Comparison of ENCODE assay signal across 16 mouse cellular contexts in the genomic region with DNA sequence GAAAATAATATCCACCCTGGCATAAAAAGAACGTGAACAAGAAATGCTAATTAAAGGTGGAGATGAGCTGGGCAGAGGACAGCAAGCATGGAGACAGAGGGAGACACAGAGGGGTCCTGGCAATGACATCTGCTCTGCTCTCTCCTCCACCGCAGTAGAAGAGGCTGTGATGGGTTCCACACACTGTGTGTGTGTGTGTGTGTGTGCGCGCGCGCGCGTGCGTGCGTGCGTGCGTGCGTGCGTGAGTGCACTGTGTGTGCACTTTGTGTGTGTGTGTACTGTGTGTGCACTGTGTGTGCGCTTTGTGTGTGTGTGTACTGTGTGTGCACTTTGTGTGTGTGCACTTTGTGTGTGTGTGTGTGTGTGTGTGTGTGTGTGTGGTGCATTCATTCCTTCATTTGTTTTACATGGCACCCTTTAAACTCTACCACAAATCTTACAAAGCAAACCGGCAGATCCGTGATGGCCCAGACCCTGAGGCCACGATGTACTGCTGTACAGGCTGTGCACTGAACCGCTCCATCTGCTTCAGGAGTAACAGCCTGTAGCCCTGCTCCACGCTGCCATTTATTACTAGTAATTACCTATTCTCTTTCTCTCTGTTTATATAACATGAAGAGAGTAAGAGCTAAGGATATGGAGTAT. TPM values are rescaled to one million over a fixed set of nuclear protein-coding genes. Genes with fewer than 3 reads are reported as not detected.
DNase-seq lines count a peak whose midpoint lies in the region; ATAC-seq and TF ChIP-seq lines count a peak whose summit lies in the region.
"Had no signal": no experiment of that assay in that cellular context is flagged by ENCODE, and none has a peak within 500 bp of the region (broad histone marks: within the 10 kb centered on the region; RNA-seq: fewer than 3 reads in every experiment).

No protein-coding gene starts in this region.

- no peak for ATAC-seq in forebrain, embryonic 12.5 days (ENCODE audit: low FRiP score)
- peak; percentile 40 for ATAC-seq in hindbrain, embryonic 16.5 days
- no peak; the same call in 1 of the 2 replicates for ATAC-seq in neural tube, embryonic 11.5 days (ENCODE audit: insufficient read depth, low FRiP score, low TSS enrichment)
- ATAC-seq in heart, embryonic 12.5 days (ENCODE audit: insufficient number of reproducible peaks, low FRiP score), result no peak

- no peaks in the 10 kb centered on the region for H3K9me3 ChIP-seq in forebrain, embryonic 12.5 days
- H3K9me3 ChIP-seq in hindbrain, embryonic 16.5 days (ENCODE audit: control insufficient read depth, low read length), result no peaks in the 10 kb centered on the region
- no peaks in the 10 kb centered on the region for H3K9me3 ChIP-seq in neural tube, embryonic 11.5 days (ENCODE audit: control insufficient read depth, low read length)
- H3K9me3 ChIP-seq in heart, embryonic 12.5 days (replicated peaks), result no peaks in the 10 kb centered on the region
- H3K9me3 ChIP-seq: embryonic facial prominence, embryonic 15.5 days; liver, embryonic 13.5 days had no signal

- DNase-seq in cerebellum, postnatal 10 days, result peak; percentile 77 to 78
- DNase-seq in cerebellum, adult 2 months, result no peak
- no peak for DNase-seq in neural tube, embryonic 11.5 days (ENCODE audit: low spot score)
- no peak for DNase-seq in adrenal gland, adult 8-10 months
- no peak for DNase-seq in layer of hippocampus, postnatal 25 days (ENCODE audit: extremely low spot score in 1 of 2, low spot score in 1 of 2)
- DNase-seq: adrenal gland, postnatal 10 days; heart, adult 2 months; heart, postnatal 4 days; kidney, adult 9 months; liver, embryonic 13.5 days; lung, postnatal 14 days had no signal

- TF ChIP-seq CTCF in cerebellum, adult 2 months (IDR thresholded peaks at IDR 0.05; ENCODE audit: borderline replicate concordance, insufficient read depth, low read depth, low read length), result no peak

- H3K27ac ChIP-seq in cerebellum, adult 2 months (ENCODE audit: insufficient read depth, low read length), result no peak overlapping the region
- H3K27ac ChIP-seq in forebrain, embryonic 12.5 days, result peak overlapping the region; percentile 91
- peak overlapping the region; percentile 69 for H3K27ac ChIP-seq in hindbrain, embryonic 16.5 days (ENCODE audit: low read depth, low read length)
- peak overlapping the region; percentile 81 for H3K27ac ChIP-seq in neural tube, embryonic 11.5 days (ENCODE audit: low read depth, low read length)
- no peak overlapping the region for H3K27ac ChIP-seq in heart, embryonic 12.5 days (ENCODE audit: poor library complexity, severe bottlenecking)
- H3K27ac ChIP-seq: embryonic facial prominence, embryonic 15.5 days; heart, adult 2 months; liver, embryonic 13.5 days had no signal

- 0 out of 2 replicates have a peak overlapping the region, but pooled peaks have one; percentile 41 for H3K4me2 ChIP-seq in forebrain, embryonic 12.5 days
- H3K4me2 ChIP-seq in hindbrain, embryonic 16.5 days (ENCODE audit: low read length), result no peak overlapping the region
- H3K4me2 ChIP-seq in neural tube, embryonic 11.5 days (ENCODE audit: low read depth), result no peak overlapping the region
- no peak overlapping the region for H3K4me2 ChIP-seq in heart, embryonic 12.5 days
- H3K4me2 ChIP-seq: liver, embryonic 13.5 days had no signal

- H3K27me3 ChIP-seq in cerebellum, adult 2 months (ENCODE audit: control insufficient read depth, insufficient read depth, low read length), result no peaks in the 10 kb centered on the region
- peaks cover 61% of the 10 kb centered on the region for H3K27me3 ChIP-seq in forebrain, embryonic 12.5 days
- H3K27me3 ChIP-seq in hindbrain, embryonic 16.5 days (replicated peaks; ENCODE audit: control insufficient read depth, insufficient read depth, low read length), result no peaks in the 10 kb centered on the region
- 0 out of 2 replicates have a peak, but pooled peaks cover 5% of the 10 kb centered on the region for H3K27me3 ChIP-seq in neural tube, embryonic 11.5 days (ENCODE audit: control insufficient read depth, insufficient read depth, low read length)
- peaks cover 80% of the 10 kb centered on the region for H3K27me3 ChIP-seq in heart, embryonic 12.5 days (replicated peaks)
- H3K27me3 ChIP-seq: Patski had no signal

- H3K4me3 ChIP-seq in cerebellum, adult 2 months (replicated peaks; ENCODE audit: insufficient read depth, low read depth, low read length), result no peak overlapping the region
- H3K4me3 ChIP-seq in forebrain, embryonic 12.5 days (replicated peaks), result no peak overlapping the region
- H3K4me3 ChIP-seq in hindbrain, embryonic 16.5 days (ENCODE audit: low read length), result no peak overlapping the region
- H3K4me3 ChIP-seq in neural tube, embryonic 11.5 days (ENCODE audit: low read depth, low read length), result no peak overlapping the region
- no peak overlapping the region for H3K4me3 ChIP-seq in heart, embryonic 12.5 days
- H3K4me3 ChIP-seq: embryonic facial prominence, embryonic 15.5 days; heart, adult 2 months; liver, embryonic 13.5 days had no signal

- no peak for TF ChIP-seq POLR2A in cerebellum, adult 2 months (IDR thresholded peaks at IDR 0.05; ENCODE audit: borderline replicate concordance, insufficient read depth, low read length)

- peaks cover 36% of the 10 kb centered on the region for H3K4me1 ChIP-seq in cerebellum, adult 2 months (ENCODE audit: control insufficient read depth, insufficient read depth, low read length)
- peaks cover 75% of the 10 kb centered on the region for H3K4me1 ChIP-seq in forebrain, embryonic 12.5 days
- H3K4me1 ChIP-seq in hindbrain, embryonic 16.5 days (ENCODE audit: control insufficient read depth, insufficient read depth, low read depth, low read length), result peaks cover 40% of the 10 kb centered on the region
- H3K4me1 ChIP-seq in neural tube, embryonic 11.5 days (ENCODE audit: control insufficient read depth, insufficient read depth, low read length), result peaks cover 49% of the 10 kb centered on the region
- H3K4me1 ChIP-seq in heart, embryonic 12.5 days (replicated peaks), result peaks cover 31% of the 10 kb centered on the region

- no peak overlapping the region for H3K9ac ChIP-seq in forebrain, embryonic 12.5 days
- H3K9ac ChIP-seq in hindbrain, embryonic 16.5 days (ENCODE audit: low read depth, low read length), result no peak overlapping the region
- H3K9ac ChIP-seq in neural tube, embryonic 11.5 days (ENCODE audit: low read length), result no peak overlapping the region
- H3K9ac ChIP-seq in heart, embryonic 12.5 days, result no peak overlapping the region
- H3K9ac ChIP-seq: embryonic facial prominence, embryonic 15.5 days; liver, embryonic 13.5 days had no signal

- 62% methylated on average over 20 of the region's 20 CpGs for WGBS in cerebellum, adult 2 months
- 79% methylated on average over 20 of the region's 20 CpGs for WGBS in forebrain, embryonic 12.5 days
- WGBS in hindbrain, embryonic 16.5 days, result 57% methylated on average over 20 of the region's 20 CpGs
- 71% methylated on average over 20 of the region's 20 CpGs for WGBS in neural tube, embryonic 11.5 days
- WGBS in heart, embryonic 12.5 days, result 81% methylated on average over 20 of the region's 20 CpGs

- no peaks in the 10 kb centered on the region for H3K36me3 ChIP-seq in forebrain, embryonic 12.5 days (replicated peaks)
- no peaks in the 10 kb centered on the region for H3K36me3 ChIP-seq in hindbrain, embryonic 16.5 days (ENCODE audit: control insufficient read depth, insufficient read depth, low read length)
- H3K36me3 ChIP-seq in neural tube, embryonic 11.5 days (ENCODE audit: control insufficient read depth, insufficient read depth, low read length), result no peaks in the 10 kb centered on the region
- H3K36me3 ChIP-seq in heart, embryonic 12.5 days, result no peaks in the 10 kb centered on the region
- H3K36me3 ChIP-seq: embryonic facial prominence, embryonic 15.5 days; liver, embryonic 13.5 days had no signal

RNA-seq across cellular contexts. Expression of a gene that starts 9.6 kb away (rescaled TPM):
- polyA plus RNA-seq in cerebellum, adult 2 months (2012; rRNA removed), result 54.5 and 59.6 TPM in 2 replicates
- 106 and 137 TPM in 2 replicates for polyA plus RNA-seq in forebrain, embryonic 12.5 days (2016; fragmentation: Nextera tagmentation; extraction: Ambion mirVana)
- 74.7 and 123 TPM in 2 replicates for polyA plus RNA-seq in hindbrain, embryonic 16.5 days (2015; fragmentation: Nextera tagmentation; extraction: Ambion mirVana)
- 228 and 261 TPM in 2 replicates for polyA plus RNA-seq in neural tube, embryonic 11.5 days (2014; fragmentation: Nextera tagmentation; extraction: Ambion mirVana)
- 100 to 1,000 TPM in 2 of 4 experiments, 10 to 100 TPM in 2; 87.6 to 148 (median 97.6) TPM for total RNA-seq in adrenal gland, adult 8-10 months (2022)
- polyA plus RNA-seq in heart, embryonic 12.5 days (2016; fragmentation: Nextera tagmentation; extraction: Ambion mirVana), result 25.2 and 26.7 TPM in 2 replicates
- total RNA-seq in layer of hippocampus, postnatal 25 days (2021), result 10 to 100 TPM; 73.9 to 75.7 TPM

Comparison
In these comparisons a context has a peak if more than half of its experiments do, and no peak if none do; other contexts are left out.
1. DNase-seq: peak in cerebellum, postnatal 10 days (2 of 2); none in cerebellum, adult 2 months (0 of 2), neural tube, embryonic 11.5 days (single experiment), adrenal gland, adult 8-10 months (single experiment) and layer of hippocampus, postnatal 25 days (0 of 2).
2. H3K27ac ChIP-seq: peak in forebrain, embryonic 12.5 days (single experiment), hindbrain, embryonic 16.5 days (single experiment) and neural tube, embryonic 11.5 days (single experiment); none in cerebellum, adult 2 months (single experiment) and heart, embryonic 12.5 days (single experiment).